Mouse (Mus musculus) mesoderm, embryonic 11.5 days (tissue): ENCODE measurements around the gene Eid3.

Experiments
- DNase-seq: peaks from one replicate; pipeline ENCODE4 v3.0.0-alpha.2; 2012; ENCODE audit warnings: low read depth, low spot score

Eid3 gene

DNA sequence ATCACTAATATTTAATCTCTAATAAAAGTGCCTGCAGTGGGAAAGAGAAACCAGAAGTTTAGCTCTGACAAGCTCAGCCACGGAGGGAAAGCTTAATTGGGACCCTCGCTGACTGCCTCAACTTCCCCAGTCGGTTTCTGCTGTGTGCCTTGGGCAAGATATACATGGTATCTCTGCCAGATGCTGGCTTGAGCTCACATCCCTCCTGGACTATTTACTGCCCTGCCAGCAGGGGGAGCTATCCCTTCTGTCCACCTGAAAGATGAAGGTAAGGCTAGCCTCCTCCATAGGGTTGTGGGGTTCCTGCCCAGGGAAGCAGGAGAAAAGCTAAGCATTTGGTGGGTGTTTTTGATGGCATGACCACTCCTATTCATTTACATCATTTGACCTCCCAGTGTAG lies 43.8 kb downstream of the Eid3 start:
- DNase-seq, result no peak

DNA sequence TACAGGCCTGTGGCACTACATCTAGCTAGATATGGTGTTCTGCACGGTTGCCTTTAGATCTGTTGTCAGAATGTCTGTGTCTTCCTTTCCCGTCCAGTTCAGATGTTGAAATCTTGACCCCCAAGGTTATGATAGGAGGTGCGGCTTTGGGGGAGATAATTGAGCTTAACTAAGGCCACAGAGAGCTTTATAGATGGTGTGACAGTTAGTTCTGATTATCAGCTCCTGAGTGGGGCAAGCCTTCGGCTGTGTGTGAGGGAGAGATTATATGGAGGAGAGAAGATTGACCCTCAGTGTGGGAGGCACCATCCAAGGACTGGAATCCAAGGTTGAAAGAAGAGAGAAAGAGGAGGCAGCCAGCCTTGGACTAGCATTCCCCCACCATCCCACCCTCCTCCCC lies 46.8 kb downstream of the Eid3 start:
- no peak for DNase-seq

DNA sequence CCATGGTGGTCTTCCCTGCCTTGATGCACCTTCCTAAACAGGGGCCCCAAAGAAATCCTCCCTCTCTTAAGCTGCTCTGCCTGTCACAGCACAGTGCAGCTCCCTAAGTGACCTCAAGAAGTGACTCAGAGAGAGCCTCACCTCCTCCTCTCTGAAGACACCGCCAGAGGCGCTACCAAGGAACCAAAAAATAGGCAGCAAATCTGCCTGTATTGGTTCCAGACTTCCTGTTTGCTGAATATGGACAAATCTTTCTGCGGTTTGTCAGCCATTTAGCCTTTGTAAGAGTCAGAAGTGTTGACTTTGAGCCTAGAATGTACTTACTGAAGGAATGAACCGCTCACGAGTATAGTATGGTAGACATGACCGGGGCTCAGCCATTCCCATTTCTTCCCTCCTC lies 47.3 kb downstream of the Eid3 start:
- DNase-seq, result no peak
